In the genomic region with DNA sequence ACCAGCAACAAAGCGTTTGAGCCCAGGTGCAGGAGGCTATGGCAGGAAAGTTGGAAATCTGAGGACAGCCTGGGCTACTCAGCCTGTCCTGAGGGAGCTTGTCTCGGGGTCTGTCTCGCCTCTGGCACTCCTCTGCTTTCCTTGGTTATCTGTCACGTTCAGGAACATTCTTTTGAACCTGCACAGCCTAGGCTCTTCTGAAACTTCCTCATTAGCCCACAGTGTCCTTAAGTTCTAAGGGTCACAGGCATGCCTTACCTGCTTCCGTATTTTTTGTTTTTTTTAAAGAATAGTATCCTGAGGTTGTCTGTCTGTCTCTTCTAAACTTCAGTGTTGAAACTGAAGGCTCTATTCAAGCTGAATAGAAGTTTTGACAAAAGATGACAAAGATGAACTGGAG, we compare ENCODE assay signal across 8 mouse cellular contexts. TPM values are rescaled to one million over a fixed set of nuclear protein-coding genes. Genes with fewer than 3 reads are reported as not detected.
DNase-seq lines count a peak whose midpoint lies in the region; ATAC-seq and TF ChIP-seq lines count a peak whose summit lies in the region.

Ppp2r5a (minus strand) TSS at position 199 of the 400 bp plus-strand sequence.

- H3K9ac ChIP-seq in kidney, postnatal 0 days (ENCODE audit: low read depth, low read length): no peak within 1 kb of the TSS
- H3K9ac ChIP-seq in forebrain, embryonic 15.5 days (replicated peaks): no peak within 1 kb of the TSS

- H3K4me3 ChIP-seq in kidney, postnatal 0 days (replicated peaks; ENCODE audit: low read depth, low read length): no peak within 1 kb of the TSS
- no peak within 1 kb of the TSS for H3K4me3 ChIP-seq in forebrain, embryonic 15.5 days

- H3K4me1 ChIP-seq in kidney, postnatal 0 days (replicated peaks; ENCODE audit: insufficient read depth, low read length): no peaks in the 10 kb centered on the region
- no peaks in the 10 kb centered on the region for H3K4me1 ChIP-seq in forebrain, embryonic 15.5 days

- no peak within 1 kb of the TSS for H3K4me2 ChIP-seq in kidney, postnatal 0 days (ENCODE audit: low read length)
- H3K4me2 ChIP-seq in forebrain, embryonic 15.5 days (replicated peaks): no peak within 1 kb of the TSS

- no peaks in the 10 kb centered on the region for H3K9me3 ChIP-seq in kidney, postnatal 0 days (replicated peaks; ENCODE audit: low read length)
- H3K9me3 ChIP-seq in forebrain, embryonic 15.5 days: no peaks in the 10 kb centered on the region

- no peak for DNase-seq in kidney, postnatal 0 days (ENCODE audit: low spot score)
- DNase-seq in kidney, adult 18-20 months: no peak
- no peak for DNase-seq in Patski (ENCODE audit: low read depth, low spot score)
- no peak for DNase-seq in c-Kit-positive CD71-positive TER-119-positive erythroid progenitor cells, embryonic 14.5 days (ENCODE audit: low spot score)
- DNase-seq in thymus, postnatal 25 days: no peak

- H3K27me3 ChIP-seq in kidney, postnatal 0 days (ENCODE audit: insufficient read depth, low read length): no peaks in the 10 kb centered on the region
- no peaks in the 10 kb centered on the region for H3K27me3 ChIP-seq in Patski
- no peaks in the 10 kb centered on the region for H3K27me3 ChIP-seq in forebrain, embryonic 15.5 days

- in situ Hi-C loops in Patski (cut with MboI; ENCODE audit: low pct_unique_long_range_greater_than_20kb): no loop called here

- TF ChIP-seq CTCF in kidney, postnatal 0 days (IDR thresholded peaks at IDR 0.05; ENCODE audit: low read depth): no peak
- no peak for TF ChIP-seq CTCF in Patski (IDR thresholded peaks at IDR 0.05)

- ATAC-seq in kidney, postnatal 0 days (replicated peaks; ENCODE audit: low FRiP score, low read depth): no peak
- no peak for ATAC-seq in Patski
- no peak for ATAC-seq in forebrain, embryonic 15.5 days (replicated peaks)
- ATAC-seq in inflammation-experienced regulatory T-cells, adult 6 months: no peak
- peak; percentile 80 for ATAC-seq in megakaryocyte, adult 5-6 weeks (ENCODE audit: poor library complexity, severe bottlenecking)

- WGBS in kidney, postnatal 0 days: 66% methylated on average over 5 of the region's 5 CpGs
- WGBS in forebrain, embryonic 15.5 days: 69% methylated on average over 5 of the region's 5 CpGs

- POLR2A ChIA-PET in Patski (lab: Charles Lee): no interaction called here

- no peaks in the 10 kb centered on the region for H3K36me3 ChIP-seq in kidney, postnatal 0 days (ENCODE audit: insufficient read depth, low read length)
- no peaks in the 10 kb centered on the region for H3K36me3 ChIP-seq in forebrain, embryonic 15.5 days

- H3K27ac ChIP-seq in kidney, postnatal 0 days: no peak within 1 kb of the TSS
- H3K27ac ChIP-seq in forebrain, embryonic 15.5 days (replicated peaks): no peak within 1 kb of the TSS

- CTCF ChIA-PET in Patski (lab: Charles Lee): interaction anchor here (1.3 kb wide), 1 partner anchor 51 kb away, joined by 3 read pairs; no protein-coding TSS in a partner anchor

RNA-seq across cellular contexts. Expression of gene Ppp2r5a, which starts in this region (rescaled TPM):
- polyA plus RNA-seq in kidney, postnatal 0 days (2015; fragmentation: Nextera tagmentation; extraction: Ambion mirVana): 32.4 and 39.8 TPM in 2 replicates
- 83.6 TPM for polyA plus RNA-seq in Patski (2021)
- 10.5 and 10.6 TPM in 2 replicates for polyA plus RNA-seq in forebrain, embryonic 15.5 days (2015; fragmentation: Nextera tagmentation; extraction: Ambion mirVana)
- polyA plus RNA-seq in inflammation-experienced regulatory T-cells, adult 6 months (2017; shearing (Covaris generic)): 10 to 100 TPM; 33.7 to 66.6 (median 43.3) TPM
- total RNA-seq in megakaryocyte, adult 5-6 weeks (2015): 333 and 372 TPM in 2 replicates
- total RNA-seq in megakaryocyte, adult 5-6 weeks (2017): 428 and 451 TPM in 2 replicates
